Mouse (Mus musculus) ovary, adult 2 months (tissue): ENCODE measurements around the gene Ncam1. TPM values are rescaled to one million over a fixed set of nuclear protein-coding genes. Genes with fewer than 3 reads are reported as not detected.

ENCODE experiments used
- polyA plus RNA-seq: library from polyadenylated mRNA; depleted of rRNA; stranded (reverse); fragments of >200 nt; gene quantifications from 2 replicates; pipeline ENCODE4 v1.2.3, GENCODE M21; 2012; rRNA removed

Ncam1 gene
- polyA plus RNA-seq, result 8.4 and 8.9 TPM in 2 replicates

GRCm38 (mm10) chr9:49798806-49799205 is at the start of gene Ncam1:
Gene Ncam1 (minus strand): TSS chr9:49798925.

GRCm38 (mm10) chr9:49485892-49486311 is 312.8 kb downstream of the Ncam1 start, which contains the start of gene Ttc12:
Gene Ttc12 (minus strand): TSS chr9:49486225.

